Mouse (Mus musculus): ENCODE measurements around the gene Peg10. TPM values are rescaled to one million over a fixed set of nuclear protein-coding genes. Genes with fewer than 3 reads are reported as not detected.
"Not testable (repeated sequence)": the region's sequence is repeated elsewhere in the genome, so short reads cannot be mapped to it uniquely, and the experiment has no call there.

Gene Peg10
- total RNA-seq, 2 experiments from 2014 or later: 9.2 to 14.7 TPM

DNA sequence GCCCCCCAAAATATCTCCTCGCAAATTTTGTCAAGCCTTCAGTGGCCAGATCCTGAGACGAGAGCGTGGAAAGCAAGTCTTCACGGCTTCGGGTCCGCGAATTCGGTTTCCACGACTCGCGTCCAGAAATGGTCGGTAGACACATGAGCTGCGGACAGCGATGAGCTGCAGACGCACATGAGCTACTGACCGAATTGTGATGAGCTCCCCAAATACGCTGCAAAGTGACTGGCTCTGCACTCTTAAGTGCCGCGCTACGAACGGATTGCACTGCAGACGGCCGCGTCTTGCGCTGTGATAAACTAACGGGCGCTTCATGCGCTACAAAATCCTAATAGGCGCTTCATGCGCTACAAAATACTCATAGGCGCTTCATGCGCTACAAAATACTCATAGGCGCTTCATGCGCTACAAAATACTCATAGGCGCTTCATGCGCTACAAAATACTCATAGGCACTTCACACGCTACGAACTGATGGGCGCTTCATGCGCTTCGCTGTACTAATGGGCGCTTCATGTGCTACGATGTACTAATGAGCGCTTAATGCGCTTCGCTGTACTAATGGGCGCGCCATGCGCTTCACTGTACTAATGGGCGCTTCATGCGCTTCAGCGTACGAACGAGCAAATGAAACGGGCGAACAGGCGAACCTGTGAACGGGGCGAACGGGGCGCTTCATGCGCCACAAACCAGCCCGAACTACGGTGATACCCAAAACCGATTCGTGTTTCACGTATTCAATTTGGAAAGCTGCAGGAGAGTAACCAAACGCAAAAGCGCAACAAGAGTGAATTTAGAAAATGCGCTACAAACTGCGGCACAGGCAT is 785 bp downstream of the Peg10 start:
- intact Hi-C loops (cut with DNase I): loop anchor here (2.0 to 10.0 kb wide), 4 partner anchors 146 to 637 kb away; partner anchors contain the start of genes Asb4, Casd1 and Ppp1r9a
- peak; percentile 53 to 60 for DNase-seq (ENCODE audit: low spot score in 2 of 2)

DNA sequence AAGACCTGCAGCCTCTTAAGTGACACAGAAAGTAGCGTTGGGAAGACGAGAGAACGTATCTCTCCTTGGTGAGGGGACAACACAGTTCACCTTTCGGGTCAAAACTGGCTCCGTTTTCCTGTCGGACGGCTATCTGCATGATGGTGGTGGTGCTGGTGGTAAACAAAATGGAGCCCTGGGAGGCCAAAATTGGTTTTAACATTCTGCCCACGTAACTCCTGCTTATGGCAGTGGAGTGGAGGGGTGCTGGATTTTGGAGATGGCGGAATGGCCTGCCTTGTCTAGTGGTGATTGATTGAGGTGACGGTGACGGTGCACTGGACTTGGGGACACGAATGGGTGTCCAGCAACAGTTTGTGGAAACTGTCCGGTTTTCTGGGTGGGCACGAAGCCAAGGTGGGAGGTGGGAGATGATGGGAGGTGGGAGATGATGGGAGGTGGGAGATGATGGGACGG is 1.4 kb downstream of the Peg10 start:
- intact Hi-C loops (cut with DNase I): loop anchor here (5.0 to 10.0 kb wide), 3 partner anchors 146 to 636 kb away; partner anchors contain the start of genes Asb4 and Casd1
- peak in 1 of 2 experiments; percentile 22 for DNase-seq (ENCODE audit: low spot score in 2 of 2)

DNA sequence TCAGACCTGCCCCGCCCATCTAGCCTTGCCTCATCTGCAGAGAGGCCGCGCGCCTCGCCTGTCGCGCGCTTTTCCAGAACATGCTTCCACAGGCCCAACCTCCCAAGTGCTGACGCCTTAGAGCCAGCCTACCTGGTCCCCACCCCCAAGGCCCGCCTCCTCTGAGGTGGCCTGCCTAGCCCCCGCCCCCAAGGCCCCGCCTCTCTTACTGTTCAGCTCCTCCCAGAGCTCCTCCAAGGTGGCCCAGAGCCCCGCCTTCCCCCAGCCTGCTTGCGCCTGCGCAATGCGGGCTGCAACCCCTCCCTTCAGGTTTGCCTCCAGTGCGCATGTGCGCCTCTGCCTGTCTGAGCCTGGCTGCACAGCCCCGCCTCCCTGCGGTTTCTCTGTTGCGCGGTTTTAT is 2.0 kb downstream of the Peg10 start:
- intact Hi-C loops (cut with DNase I): loop anchor here (5.0 to 10.0 kb wide), 3 partner anchors 147 to 636 kb away; partner anchors contain the start of genes Asb4 and Casd1
- peak; percentile 89 to 92 for DNase-seq (ENCODE audit: low spot score in 2 of 2)

DNA sequence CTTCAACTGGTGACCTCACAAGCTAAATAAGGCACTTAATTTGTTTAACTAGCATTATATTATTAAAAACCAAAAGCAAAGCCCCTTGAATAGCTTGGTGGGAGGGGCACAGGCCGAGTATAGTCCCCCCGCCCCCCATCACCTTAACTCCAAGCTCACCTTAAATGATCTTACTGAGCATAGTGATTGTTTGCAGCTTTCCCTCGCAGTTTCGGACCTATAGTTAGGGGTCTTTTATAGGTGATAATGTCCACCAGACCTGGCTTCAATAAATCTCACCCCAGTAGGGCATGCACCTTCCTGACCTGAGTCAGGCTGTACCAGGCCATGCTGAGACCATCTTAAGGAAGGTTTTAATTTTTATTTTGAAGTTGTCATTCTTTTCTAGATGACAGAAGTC is 4.2 kb downstream of the Peg10 start:
- no peak for DNase-seq (ENCODE audit: low spot score in 2 of 2)
- intact Hi-C loops (cut with DNase I): no loop called here

DNA sequence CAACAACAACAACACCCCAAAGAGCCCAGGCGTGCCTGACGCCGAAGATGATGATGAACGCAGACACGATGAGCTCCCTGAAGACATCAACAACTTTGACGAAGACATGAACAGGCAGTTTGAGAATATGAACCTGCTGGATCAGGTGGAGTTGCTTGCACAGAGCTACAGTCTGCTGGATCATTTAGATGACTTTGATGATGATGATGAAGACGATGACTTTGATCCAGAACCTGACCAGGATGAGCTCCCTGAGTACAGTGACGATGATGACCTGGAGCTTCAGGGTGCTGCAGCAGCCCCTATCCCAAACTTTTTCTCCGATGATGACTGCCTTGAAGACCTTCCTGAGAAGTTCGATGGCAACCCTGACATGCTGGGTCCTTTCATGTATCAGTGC is 7.2 kb downstream of the Peg10 start:
- no peak for DNase-seq (ENCODE audit: low spot score in 2 of 2)
- intact Hi-C loops (cut with DNase I): no loop called here

DNA sequence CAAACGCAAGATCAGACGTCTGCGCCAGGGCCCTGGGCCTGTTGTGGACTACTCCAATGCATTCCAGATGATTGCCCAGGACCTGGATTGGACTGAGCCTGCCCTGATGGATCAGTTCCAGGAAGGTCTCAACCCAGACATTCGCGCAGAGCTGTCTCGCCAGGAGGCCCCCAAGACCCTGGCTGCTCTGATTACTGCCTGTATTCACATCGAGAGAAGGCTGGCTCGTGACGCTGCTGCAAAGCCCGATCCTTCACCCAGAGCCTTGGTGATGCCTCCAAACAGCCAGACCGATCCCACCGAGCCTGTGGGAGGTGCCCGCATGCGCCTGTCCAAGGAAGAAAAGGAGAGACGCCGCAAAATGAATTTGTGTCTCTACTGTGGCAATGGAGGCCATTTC is 7.8 kb downstream of the Peg10 start:
- intact Hi-C loops (cut with DNase I): no loop called here

DNA sequence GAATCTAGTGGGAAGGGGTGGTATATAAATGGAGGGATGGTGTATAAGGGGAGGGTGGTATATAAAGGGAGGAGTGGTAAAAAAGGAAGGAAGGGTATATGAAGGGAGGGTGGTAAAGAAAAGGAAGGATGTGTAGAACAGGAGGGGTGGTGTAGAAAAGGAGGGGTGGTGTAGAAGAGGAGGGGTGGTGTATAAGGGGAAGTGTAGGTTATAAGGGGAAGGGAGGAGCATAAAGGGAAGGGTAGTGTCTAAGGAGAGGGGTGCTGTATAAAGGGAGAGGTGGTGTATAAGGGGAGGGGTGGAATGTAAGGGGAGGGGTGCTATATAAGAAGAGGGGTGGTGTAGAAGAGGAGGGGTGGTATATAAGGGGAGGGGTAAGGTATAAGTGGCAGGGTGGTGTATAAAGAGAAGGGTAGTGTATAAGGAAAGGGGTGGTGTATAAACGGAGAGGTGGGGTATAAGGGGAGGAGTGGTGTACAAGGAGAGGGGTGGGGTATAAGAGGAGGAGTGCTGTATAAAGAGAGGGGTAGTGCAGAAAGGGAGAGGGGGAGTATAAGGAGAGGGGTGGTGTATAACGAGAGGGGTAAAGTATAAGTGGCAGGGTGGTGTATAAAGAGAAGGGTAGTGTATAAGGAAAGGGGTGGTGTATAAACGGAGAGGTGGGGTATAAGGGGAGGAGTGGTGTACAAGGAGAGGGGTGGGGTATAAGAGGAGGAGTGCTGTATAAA is 14.5 kb downstream of the Peg10 start:
- DNase-seq (ENCODE audit: low spot score in 2 of 2); intact Hi-C loops (cut with DNase I): not testable (repeated sequence)

More for the DNA sequence above, 7.8 kb downstream of the Peg10 start:
- DNase-seq (ENCODE audit: low spot score in 2 of 2): no peak

DNA sequence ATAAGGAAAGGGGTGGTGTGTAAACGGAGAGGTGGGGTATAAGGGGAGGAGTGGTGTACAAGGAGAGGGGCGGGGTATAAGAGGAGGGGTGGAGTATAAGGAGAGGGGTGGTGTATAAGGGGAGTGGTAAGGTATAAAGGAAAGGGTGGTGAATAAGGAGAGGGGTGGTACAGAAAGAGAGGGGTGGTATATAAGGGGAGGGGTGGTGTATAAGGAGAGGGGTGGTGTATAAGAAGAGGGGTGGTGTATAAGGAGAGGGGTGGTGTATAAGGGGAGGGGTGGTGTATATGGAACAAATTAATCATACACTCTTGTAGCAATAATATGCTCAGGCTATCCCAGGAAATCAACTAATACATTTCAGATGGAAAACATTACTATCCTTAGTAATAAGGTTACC is 15.1 kb downstream of the Peg10 start:
- no peak for DNase-seq (ENCODE audit: low spot score in 2 of 2)
- intact Hi-C loops (cut with DNase I): no loop called here

DNA sequence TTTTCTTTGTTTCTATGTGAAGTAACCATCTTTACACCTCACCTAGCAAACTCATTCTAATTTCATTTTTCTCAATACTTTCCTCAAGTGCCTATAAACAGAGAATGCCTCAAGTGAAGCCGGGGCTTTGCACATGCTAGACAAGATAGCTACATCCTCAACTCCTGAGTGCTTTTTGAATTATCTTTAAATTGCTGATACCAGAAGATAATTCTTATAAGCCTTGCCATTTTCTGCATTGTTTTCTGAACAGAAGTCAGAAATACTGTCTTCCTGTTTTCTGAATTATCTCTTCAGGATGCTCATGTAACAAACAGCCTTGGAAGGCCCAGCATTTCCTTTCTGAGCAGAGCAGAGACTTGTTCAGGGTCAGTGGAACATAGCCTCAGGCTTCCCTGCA is 49.2 kb downstream of the Peg10 start:
- intact Hi-C loops (cut with DNase I): no loop called here
- no peak for DNase-seq (ENCODE audit: low spot score in 2 of 2)

DNA sequence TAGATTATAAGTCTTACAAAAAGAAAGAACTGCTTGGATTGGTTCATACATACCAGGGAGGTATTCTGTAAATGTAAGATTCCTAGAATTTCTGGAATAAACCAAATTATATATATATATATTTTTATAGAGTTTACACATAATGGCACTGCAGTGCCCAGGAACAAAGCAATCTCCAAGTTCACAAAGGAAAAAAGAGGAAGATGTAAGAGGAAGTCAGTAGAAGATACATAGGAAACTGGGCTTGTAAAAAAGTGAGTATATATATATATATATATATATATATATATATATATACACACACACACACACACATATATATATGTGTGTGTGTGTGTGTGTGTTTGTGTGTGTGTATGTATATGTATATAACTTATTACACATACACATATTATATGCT is 50.2 kb downstream of the Peg10 start:
- DNase-seq (ENCODE audit: low spot score in 2 of 2); intact Hi-C loops (cut with DNase I): not testable (repeated sequence)

DNA sequence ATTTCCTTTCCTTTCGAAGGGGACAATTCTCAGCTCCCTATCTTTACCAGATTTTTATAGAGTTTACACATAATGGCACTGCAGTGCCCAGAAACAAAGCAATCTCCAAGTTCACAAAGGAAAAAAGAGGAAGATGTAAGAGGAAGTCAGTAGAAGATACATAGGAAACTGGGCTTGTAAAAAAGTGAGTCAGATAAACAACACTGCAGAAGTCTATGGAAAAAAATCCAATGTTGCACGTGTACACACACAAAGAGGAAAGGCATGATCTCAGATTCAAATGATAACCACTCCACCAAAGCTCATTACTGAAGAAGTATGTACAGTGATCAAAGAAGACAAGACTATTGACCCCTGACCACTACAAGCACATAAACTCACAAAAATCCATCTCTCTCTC is 51.3 kb downstream of the Peg10 start:
- intact Hi-C loops (cut with DNase I): no loop called here
- no peak for DNase-seq (ENCODE audit: low spot score in 2 of 2)

DNA sequence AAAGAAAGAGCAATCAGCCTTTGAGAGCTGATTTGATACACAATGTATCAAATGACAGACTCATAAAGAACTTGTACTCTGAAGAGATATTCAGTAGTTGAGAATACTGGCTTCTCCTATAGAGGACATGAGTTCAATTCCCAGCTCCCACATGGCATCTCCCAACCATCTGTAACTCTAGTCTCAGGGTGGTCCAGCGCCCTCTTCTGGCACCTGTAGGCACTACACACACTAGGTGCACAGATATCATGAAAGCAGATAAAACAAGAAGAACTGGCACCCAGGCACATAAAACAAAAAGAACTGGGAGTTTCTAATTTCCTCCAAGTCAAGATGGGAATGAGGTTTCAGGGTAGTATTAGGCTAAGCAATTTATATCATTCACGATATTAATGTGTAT is 52.3 kb downstream of the Peg10 start:
- intact Hi-C loops (cut with DNase I): no loop called here
- no peak for DNase-seq (ENCODE audit: low spot score in 2 of 2)

DNA sequence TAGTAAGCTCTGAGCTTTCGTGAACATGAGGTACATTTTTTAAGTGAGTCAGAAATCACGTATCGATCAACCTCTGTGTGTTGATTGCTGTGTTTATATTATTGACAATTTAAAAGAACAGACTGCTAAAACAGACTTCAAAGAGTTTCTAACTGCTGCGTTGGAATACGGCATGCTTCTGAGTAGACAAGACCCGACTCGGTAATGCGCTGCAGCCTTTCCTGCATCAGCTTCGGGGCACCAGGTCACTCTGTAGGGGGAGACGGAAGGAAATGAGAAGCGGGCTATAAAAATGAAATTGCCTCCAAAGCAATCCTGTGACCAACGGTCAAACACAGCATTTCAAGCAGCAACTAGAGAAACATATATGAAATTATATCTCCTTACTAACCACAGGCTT is 59.9 kb downstream of the Peg10 start:
- DNase-seq (ENCODE audit: low spot score in 2 of 2): no peak
- intact Hi-C loops (cut with DNase I): no loop called here

Other genes with a start within 250 kb of the Peg10 start
- 10 to 100 TPM; 21.4 to 26.5 TPM for gene Col1a2, start 242.5 kb upstream of the Peg10 start, total RNA-seq (2021)
- gene Casd1, start 146.5 kb upstream of the Peg10 start, total RNA-seq (2021): 10 to 100 TPM; 47.4 to 51.7 TPM
- 10 to 100 TPM; 30.0 to 34.7 TPM for gene Sgce, start 99 bp upstream of the Peg10 start, total RNA-seq (2021)
- gene Ppp1r9a, start 155.6 kb downstream of the Peg10 start, total RNA-seq (2021): 100 to 1,000 TPM; 199 TPM